Mouse (Mus musculus) liver, embryonic 11.5 days (tissue): ENCODE data around the gene Slc52a3. TPM values are rescaled to one million over a fixed set of nuclear protein-coding genes. Genes with fewer than 3 reads are reported as not detected.

ENCODE experiments used
- ATAC-seq: fragments of 200-750 bp; cut with Nextera tagmentation; replicated peaks from 2 replicates; pipeline ENCODE4 v1.8.0; 2017; ENCODE audit warnings: moderate number of reproducible peaks, mild to moderate bottlenecking, moderate TSS enrichment, moderate library complexity; ENCODE audit not compliant: low FRiP score
- DNase-seq: peaks from one replicate; pipeline ENCODE4 v3.0.0-alpha.2; 2017; ENCODE audit warnings: low spot score
- H3K27ac ChIP-seq: fragments of 300-500 bp; sonication (generic); 2 replicates; pipeline ENCODE4 v1.5.1; 2014; ENCODE audit warnings: mild to moderate bottlenecking, low read depth, low read length, control low read depth
- H3K27me3 ChIP-seq: fragments of 300-500 bp; sonication (generic); replicated peaks from 2 replicates; pipeline ENCODE4 v1.6.1; 2014; ENCODE audit warnings: low read length, mixed read lengths; ENCODE audit not compliant: control insufficient read depth, insufficient read depth
- H3K36me3 ChIP-seq: fragments of 300-500 bp; sonication (generic); 2 replicates; pipeline ENCODE4 v1.6.1; 2014; ENCODE audit warnings: mild to moderate bottlenecking, low read length, moderate library complexity, mixed read lengths; ENCODE audit not compliant: control insufficient read depth, insufficient read depth
- H3K4me1 ChIP-seq: fragments of 300-500 bp; sonication (generic); replicated peaks from 2 replicates; pipeline ENCODE4 v1.6.1; 2014; ENCODE audit warnings: low read length, mixed read lengths; ENCODE audit not compliant: control insufficient read depth, insufficient read depth
- H3K4me2 ChIP-seq: fragments of 300-500 bp; sonication (generic); 2 replicates; pipeline ENCODE4 v1.6.1; 2014; ENCODE audit warnings: mild to moderate bottlenecking, control low read depth, moderate library complexity
- H3K4me3 ChIP-seq: fragments of 300-500 bp; sonication (generic); 2 replicates; pipeline ENCODE4 v1.5.1; 2014; ENCODE audit warnings: low read depth, low read length, control low read depth
- H3K9ac ChIP-seq: fragments of 300-500 bp; sonication (generic); 2 replicates; pipeline ENCODE4 v1.6.1; 2014; ENCODE audit warnings: low read depth, low read length, control low read depth
- H3K9me3 ChIP-seq: fragments of 300-500 bp; sonication (generic); 2 replicates; pipeline ENCODE4 v1.6.1; 2016; ENCODE audit warnings: low read length, inconsistent platforms, mixed read lengths; ENCODE audit not compliant: control insufficient read depth
- WGBS: fragments of 180-500 bp; shearing (Covaris S2); extraction: QIAGEN DNeasy Blood & Tissue Kit; methylation state at CpG from one replicate; pipeline ENCODE4 v1.1.7; 2014; 5-methylcytosine and 5-hydroxymethylcytosine counted together
- polyA plus RNA-seq: library from polyadenylated mRNA; unstranded; fragments of >200 nt; fragmentation: Nextera tagmentation; extraction: Ambion mirVana; gene quantifications from 2 replicates; pipeline ENCODE4 v1.2.1, GENCODE M21; 2014

The Slc52a3 gene
- polyA plus RNA-seq, 1 experiment from 2014 or later: 1.9 TPM

- H3K9me3 ChIP-seq: no peaks in the 10 kb centered on the region
- peak overlapping the region; percentile 42 for H3K4me2 ChIP-seq
- no peak for ATAC-seq
- no peaks in the 10 kb centered on the region for H3K36me3 ChIP-seq
- no peak overlapping the region for H3K27ac ChIP-seq
- peaks cover 22% of the 10 kb centered on the region for H3K4me1 ChIP-seq
- H3K9ac ChIP-seq: no peak overlapping the region
- DNase-seq: no peak
- H3K27me3 ChIP-seq: peaks cover 47% of the 10 kb centered on the region
- 13% methylated on average over 20 of the region's 20 CpGs for WGBS
- no peak overlapping the region for H3K4me3 ChIP-seq
These were observed 3.5 kb downstream of the Slc52a3 start for GRCm38 (mm10) chr2:151999669-152000290.

- WGBS: 47% methylated on average over 3 of the region's 3 CpGs
These were observed 4.0 kb downstream of the Slc52a3 start for GRCm38 (mm10) chr2:152000291-152000679.

GRCm38 (mm10) chr2:152000735-152001134 lies 4.4 kb downstream of the Slc52a3 start:
- no peak for DNase-seq
- no peak for ATAC-seq
- Histone ChIP-seq H3K27ac (no peak overlapping the region), H3K4me2 (no peak overlapping the region), H3K27me3 (peaks cover 44% of the 10 kb centered on the region), H3K9me3 (no peaks in the 10 kb centered on the region), H3K4me3 (no peak overlapping the region), H3K4me1 (peaks cover 22% of the 10 kb centered on the region), H3K36me3 (no peaks in the 10 kb centered on the region), H3K9ac (no peak overlapping the region)
- 65% methylated on average over 6 of the region's 6 CpGs for WGBS

More at GRCm38 (mm10) chr2:152000291-152000679, 4.0 kb downstream of the Slc52a3 start:
- ATAC-seq (no peak), DNase-seq (no peak)
- H3K27ac ChIP-seq: no peak overlapping the region
- H3K9me3 ChIP-seq: no peaks in the 10 kb centered on the region
- no peak overlapping the region for H3K9ac ChIP-seq
- H3K4me1 ChIP-seq: peaks cover 22% of the 10 kb centered on the region
- H3K4me2 ChIP-seq: no peak overlapping the region; the same call in 1 of the 2 replicates
- peaks cover 47% of the 10 kb centered on the region for H3K27me3 ChIP-seq
- H3K4me3 ChIP-seq: no peak overlapping the region
- H3K36me3 ChIP-seq: no peaks in the 10 kb centered on the region

GRCm38 (mm10) chr2:152002529-152002928 lies 6.2 kb downstream of the Slc52a3 start:
- WGBS: 32% methylated on average over 6 of the region's 6 CpGs
- peaks cover 35% of the 10 kb centered on the region for H3K27me3 ChIP-seq
- DNase-seq: no peak

GRCm38 (mm10) chr2:152007783-152008182 lies 11.5 kb downstream of the Slc52a3 start:
- no peak overlapping the region for H3K4me3 ChIP-seq
- H3K9ac ChIP-seq: no peak overlapping the region
- H3K36me3 ChIP-seq: no peaks in the 10 kb centered on the region
- no peak overlapping the region for H3K4me2 ChIP-seq
- H3K27ac ChIP-seq: no peak overlapping the region
- WGBS: 60% methylated on average over 10 of the region's 10 CpGs
- ATAC-seq (no peak), DNase-seq (no peak)
- no peaks in the 10 kb centered on the region for H3K9me3 ChIP-seq
- H3K4me1 ChIP-seq: no peaks in the 10 kb centered on the region
- H3K27me3 ChIP-seq: 0 out of 2 replicates have a peak, but pooled peaks cover 3% of the 10 kb centered on the region

More at GRCm38 (mm10) chr2:152002529-152002928, 6.2 kb downstream of the Slc52a3 start:
- Histone ChIP-seq H3K27ac (no peak overlapping the region), H3K4me1 (peaks cover 15% of the 10 kb centered on the region), H3K9me3 (no peaks in the 10 kb centered on the region), H3K36me3 (no peaks in the 10 kb centered on the region), H3K9ac (no peak overlapping the region), H3K4me3 (no peak overlapping the region), H3K4me2 (no peak overlapping the region)
- no peak for ATAC-seq

- 69% methylated on average over 15 of the region's 15 CpGs for WGBS
- no peak overlapping the region for H3K27ac ChIP-seq
These were observed 12.9 kb downstream of the Slc52a3 start for GRCm38 (mm10) chr2:152009061-152009779.

GRCm38 (mm10) chr2:152010251-152010650 lies 13.9 kb downstream of the Slc52a3 start:
- DNase-seq: no peak

More at GRCm38 (mm10) chr2:152009061-152009779, 12.9 kb downstream of the Slc52a3 start:
- H3K4me3 ChIP-seq: no peak overlapping the region
- H3K36me3 ChIP-seq: no peaks in the 10 kb centered on the region
- H3K4me2 ChIP-seq: no peak overlapping the region
- H3K27me3 ChIP-seq: 0 out of 2 replicates have a peak, but pooled peaks cover 3% of the 10 kb centered on the region
- no peak for ATAC-seq
- DNase-seq: no peak
- H3K9ac ChIP-seq: no peak overlapping the region
- no peaks in the 10 kb centered on the region for H3K4me1 ChIP-seq
- H3K9me3 ChIP-seq: no peaks in the 10 kb centered on the region

GRCm38 (mm10) chr2:152010661-152011060 lies 14.3 kb downstream of the Slc52a3 start:
- WGBS: 77% methylated on average over 7 of the region's 7 CpGs

More at GRCm38 (mm10) chr2:152010251-152010650, 13.9 kb downstream of the Slc52a3 start:
- Histone ChIP-seq H3K27ac (no peak overlapping the region), H3K4me1 (no peaks in the 10 kb centered on the region), H3K4me2 (no peak overlapping the region), H3K4me3 (no peak overlapping the region), H3K9me3 (no peaks in the 10 kb centered on the region), H3K36me3 (no peaks in the 10 kb centered on the region), H3K9ac (no peak overlapping the region), H3K27me3 (0 out of 2 replicates have a peak, but pooled peaks cover 3% of the 10 kb centered on the region)
- WGBS: 68% methylated on average over 9 of the region's 9 CpGs
- ATAC-seq: no peak

More at GRCm38 (mm10) chr2:152010661-152011060, 14.3 kb downstream of the Slc52a3 start:
- Histone ChIP-seq H3K9ac (no peak overlapping the region), H3K27me3 (0 out of 2 replicates have a peak, but pooled peaks cover 3% of the 10 kb centered on the region), H3K27ac (no peak overlapping the region), H3K9me3 (no peaks in the 10 kb centered on the region), H3K4me1 (no peaks in the 10 kb centered on the region), H3K4me3 (no peak overlapping the region), H3K36me3 (no peaks in the 10 kb centered on the region), H3K4me2 (no peak overlapping the region)
- DNase-seq: no peak
- ATAC-seq: no peak
